Mouse (Mus musculus) ES-Bruce4 (cell line): ENCODE results near the gene Metrnl. TPM values are rescaled to one million over a fixed set of nuclear protein-coding genes. Genes with fewer than 3 reads are reported as not detected.

Source experiments
- H3K27ac ChIP-seq: 2 replicates; pipeline ENCODE4 v1.5.1; 2012; ENCODE audit warnings: low read length, inconsistent platforms; ENCODE audit not compliant: insufficient read depth
- H3K27me3 ChIP-seq: 2 replicates; pipeline ENCODE4 v1.6.1; 2012; ENCODE audit warnings: mild to moderate bottlenecking, low read length, inconsistent platforms; ENCODE audit not compliant: control insufficient read depth, poor library complexity, insufficient read depth, severe bottlenecking
- H3K36me3 ChIP-seq: 2 replicates; pipeline ENCODE4 v1.6.1; 2012; ENCODE audit warnings: inconsistent platforms, mild to moderate bottlenecking, low read length, moderate library complexity; ENCODE audit not compliant: control insufficient read depth, poor library complexity, insufficient read depth, severe bottlenecking
- H3K4me1 ChIP-seq: one replicate; pipeline ENCODE4 v1.8.1; 2011; ENCODE audit warnings: low read length; ENCODE audit not compliant: control insufficient read depth, insufficient read depth
- H3K4me3 ChIP-seq: 2 replicates; pipeline ENCODE4 v1.5.1; 2011; ENCODE audit warnings: low read depth, mild to moderate bottlenecking, low read length
- H3K9ac ChIP-seq: 2 replicates; pipeline ENCODE4 v1.6.1; 2012; ENCODE audit warnings: low read depth, mild to moderate bottlenecking, inconsistent platforms; ENCODE audit not compliant: poor library complexity, severe bottlenecking
- H3K9me3 ChIP-seq: replicated peaks from 2 replicates; pipeline ENCODE4 v1.6.1; 2012; ENCODE audit warnings: mild to moderate bottlenecking, low read length, inconsistent platforms; ENCODE audit not compliant: control insufficient read depth, poor library complexity, insufficient read depth, severe bottlenecking
- CTCF ChIP-seq: IDR thresholded peaks from one replicate; pipeline ENCODE4 v1.8.1; 2011; ENCODE audit warnings: low read depth, low read length
- EP300 ChIP-seq: IDR thresholded peaks from 2 replicates; pipeline ENCODE4 v1.6.1; 2011; ENCODE audit warnings: low read depth, low read length; ENCODE audit not compliant: insufficient read depth
- POLR2A ChIP-seq: IDR thresholded peaks from one replicate; pipeline ENCODE4 v1.8.1; 2011; ENCODE audit warnings: low read length; ENCODE audit not compliant: insufficient read depth
- polyA plus RNA-seq: library from polyadenylated mRNA; stranded (reverse); fragments of >200 nt; gene quantifications from 2 replicates; pipeline ENCODE4 v1.2.4, GENCODE M21; 2011; ENCODE audit warnings: low read depth; ENCODE audit not compliant: missing spikeins, insufficient read depth, insufficient read length

The Metrnl gene
- polyA plus RNA-seq, 1 experiment = 2.6 TPM

DNA sequence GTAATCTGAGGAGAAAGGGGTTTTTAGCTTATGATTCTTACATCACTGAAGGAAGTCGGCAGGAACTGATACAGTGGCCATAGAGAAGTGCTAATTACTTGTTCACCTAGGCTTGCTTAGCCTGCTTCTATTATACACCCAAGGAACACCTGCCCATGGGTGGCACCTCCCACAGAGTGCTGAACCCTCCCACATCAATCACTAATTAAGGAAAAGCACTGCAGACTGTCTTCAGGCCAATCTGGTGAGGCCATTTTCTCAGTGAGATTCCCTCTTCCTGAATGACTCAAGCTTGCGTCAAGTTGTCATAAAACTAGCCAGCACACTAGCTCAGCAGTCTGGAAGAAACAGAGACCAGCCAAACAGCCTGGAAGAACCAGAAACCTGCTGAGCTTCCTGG lies 21.8 kb upstream of the Metrnl start:
- TF ChIP-seq EP300 (no peak), CTCF (no peak), POLR2A (no peak)
- H3K27ac ChIP-seq = no peak overlapping the region
- no peak overlapping the region for H3K4me3 ChIP-seq
- H3K9me3 ChIP-seq = peaks cover 4% of the 10 kb centered on the region; the same call in 1 of the 2 replicates
- no peaks in the 10 kb centered on the region for H3K27me3 ChIP-seq
- no peaks in the 10 kb centered on the region for H3K4me1 ChIP-seq
- H3K36me3 ChIP-seq = no peaks in the 10 kb centered on the region
- H3K9ac ChIP-seq = no peak overlapping the region

- Histone ChIP-seq H3K4me1 (no peaks in the 10 kb centered on the region), H3K27ac (no peak overlapping the region), H3K9me3 (peaks cover 4% of the 10 kb centered on the region; the same call in 1 of the 2 replicates), H3K27me3 (no peaks in the 10 kb centered on the region), H3K36me3 (no peaks in the 10 kb centered on the region), H3K4me3 (no peak overlapping the region), H3K9ac (no peak overlapping the region)
- TF ChIP-seq EP300 (no peak), POLR2A (no peak), CTCF (peak; percentile 13)
Observed at GRCm38 (mm10) chr11:121680750-121681149, 20.6 kb upstream of the Metrnl start.

DNA sequence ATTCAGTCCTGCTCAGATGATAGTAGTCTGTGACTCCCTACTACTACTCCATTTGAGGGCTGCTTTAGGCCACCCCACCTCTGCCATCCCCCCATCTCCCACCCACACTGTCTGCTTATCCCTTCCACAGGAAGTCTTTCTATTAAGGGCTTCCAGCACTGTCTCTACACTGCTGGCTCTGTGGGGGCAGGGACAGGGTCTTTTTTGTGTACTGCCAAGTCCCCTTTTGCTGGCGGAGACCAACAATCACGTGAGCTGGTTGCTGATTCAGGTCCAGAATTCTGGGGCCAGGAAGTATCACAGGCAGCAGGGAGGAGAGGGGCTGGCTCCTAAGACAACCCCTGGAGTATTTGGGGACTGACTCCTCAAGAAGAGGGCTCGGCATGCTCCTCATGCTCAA lies 18.1 kb upstream of the Metrnl start:
- TF ChIP-seq CTCF = no peak
- no peak for TF ChIP-seq POLR2A
- TF ChIP-seq EP300 = no peak
- Histone ChIP-seq H3K36me3 (no peaks in the 10 kb centered on the region), H3K4me3 (no peak overlapping the region), H3K9ac (no peak overlapping the region), H3K4me1 (no peaks in the 10 kb centered on the region), H3K9me3 (no peaks in the 10 kb centered on the region), H3K27me3 (no peaks in the 10 kb centered on the region), H3K27ac (no peak overlapping the region)

DNA sequence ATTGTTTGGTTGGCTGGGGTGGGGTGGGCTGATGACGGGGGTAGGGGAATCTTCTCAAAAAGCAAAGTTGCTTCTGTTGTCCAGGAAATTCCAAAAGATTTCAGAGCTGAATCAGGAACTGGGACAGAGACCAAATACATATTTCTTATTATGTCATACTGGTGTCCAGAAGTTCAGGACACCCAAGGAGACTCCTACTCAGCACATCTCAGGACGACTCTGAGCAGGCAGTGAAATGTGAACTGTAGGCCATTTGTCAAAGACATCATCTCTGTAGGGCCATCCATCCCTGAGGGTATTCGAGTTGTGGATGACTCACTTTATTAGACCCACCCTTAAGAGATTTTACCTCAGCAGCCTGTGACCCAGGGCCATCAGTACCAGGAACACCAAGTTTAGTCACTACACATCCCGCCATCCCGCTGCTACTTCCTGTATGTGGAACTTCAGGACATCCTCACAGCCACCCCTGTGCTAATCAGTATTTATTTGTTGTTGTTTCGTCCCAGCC lies 15.8 kb upstream of the Metrnl start:
- Histone ChIP-seq H3K27ac (no peak overlapping the region), H3K27me3 (no peaks in the 10 kb centered on the region), H3K9ac (no peak overlapping the region), H3K4me1 (no peaks in the 10 kb centered on the region), H3K4me3 (no peak overlapping the region), H3K36me3 (no peaks in the 10 kb centered on the region), H3K9me3 (no peaks in the 10 kb centered on the region)
- TF ChIP-seq EP300 = no peak
- no peak for TF ChIP-seq CTCF
- TF ChIP-seq POLR2A = no peak

- H3K9ac ChIP-seq = no peak overlapping the region
- no peaks in the 10 kb centered on the region for H3K4me1 ChIP-seq
- H3K27me3 ChIP-seq = no peaks in the 10 kb centered on the region
- no peaks in the 10 kb centered on the region for H3K36me3 ChIP-seq
- H3K27ac ChIP-seq = no peak overlapping the region
- H3K4me3 ChIP-seq = no peak overlapping the region
- no peaks in the 10 kb centered on the region for H3K9me3 ChIP-seq
- TF ChIP-seq CTCF = no peak
- no peak for TF ChIP-seq POLR2A
- TF ChIP-seq EP300 = no peak
Observed at GRCm38 (mm10) chr11:121686091-121686490, 15.3 kb upstream of the Metrnl start.

GRCm38 (mm10) chr11:121686674-121687073 lies 14.7 kb upstream of the Metrnl start:
- Histone ChIP-seq H3K4me3 (no peak overlapping the region), H3K9me3 (no peaks in the 10 kb centered on the region), H3K9ac (no peak overlapping the region), H3K36me3 (no peaks in the 10 kb centered on the region), H3K27ac (no peak overlapping the region), H3K27me3 (no peaks in the 10 kb centered on the region), H3K4me1 (no peaks in the 10 kb centered on the region)
- TF ChIP-seq CTCF = no peak
- TF ChIP-seq POLR2A = no peak
- no peak for TF ChIP-seq EP300
